Mouse (Mus musculus) layer of hippocampus, adult 9-11 months (tissue): ENCODE data around the gene Ndrg4.
A peak's percentile ranks its signal among the peaks of the same experiment; 100 is the strongest.

ENCODE experiments used
- DNase-seq: peaks from one replicate; pipeline ENCODE4 v3.0.0; 2022

Ndrg4 gene

GRCm38 (mm10) chr8:95727625-95728024 lies 50.8 kb downstream of the Ndrg4 start:
- DNase-seq, result no peak

- peak; percentile 19 for DNase-seq
These were observed 61.8 kb downstream of the Ndrg4 start for GRCm38 (mm10) chr8:95738596-95738995.

GRCm38 (mm10) chr8:95741732-95742131 lies 65.0 kb downstream of the Ndrg4 start:
- DNase-seq, result no peak

- no peak for DNase-seq
These were observed 71.2 kb downstream of the Ndrg4 start for GRCm38 (mm10) chr8:95748028-95748427.

GRCm38 (mm10) chr8:95751924-95752323 lies 75.1 kb downstream of the Ndrg4 start:
- DNase-seq, result no peak

- no peak for DNase-seq
These were observed 83.5 kb downstream of the Ndrg4 start for GRCm38 (mm10) chr8:95760323-95760722.

- DNase-seq, result no peak
These were observed 87.4 kb downstream of the Ndrg4 start for GRCm38 (mm10) chr8:95764133-95764532.
